Mouse (Mus musculus) liver, embryonic 14.5 days (tissue): ENCODE measurements at regions not wholly inside any gene's neighbourhood (a gene's known extent, or its start where the extent isn't known, plus 50 kb on each side); places are given as distances from the start of the nearest gene placed in this dataset.

ENCODE experiments used
- CTCF ChIP-seq: IDR thresholded peaks from 2 replicates; pipeline ENCODE4 v1.5.1; 2016; ENCODE audit warnings: antibody characterized with exemption, low read depth, control low read depth
- EP300 ChIP-seq: IDR thresholded peaks from 2 replicates; pipeline ENCODE4 v1.6.1; 2016; ENCODE audit warnings: antibody characterized with exemption, low read depth

DNA sequence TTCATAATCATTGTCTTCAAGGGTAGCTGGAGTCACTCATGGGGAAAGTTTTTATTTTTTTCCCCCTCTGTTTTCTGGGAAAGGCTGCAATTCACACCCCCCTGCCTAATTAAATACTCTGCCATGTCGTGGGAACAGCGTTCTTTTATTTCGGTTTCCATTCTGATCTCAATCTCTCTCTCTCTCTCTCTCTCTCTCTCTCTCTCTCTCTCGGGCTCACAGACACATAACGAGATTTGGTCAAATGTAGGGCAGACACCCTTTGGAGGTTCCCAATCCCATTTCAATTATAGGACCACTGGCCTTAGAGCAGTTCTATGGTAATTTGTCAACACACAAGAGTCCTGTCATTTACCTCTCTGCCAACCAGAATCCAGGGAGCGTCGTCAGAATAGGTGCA is 80.7 kb upstream of the Pcdh8 start:
- TF ChIP-seq CTCF (no peak), EP300 (no peak)
